Mouse (Mus musculus) megakaryocyte, adult 5-6 weeks (primary cell): ENCODE results near the gene Map7d1. TPM values are rescaled to one million over a fixed set of nuclear protein-coding genes. Genes with fewer than 3 reads are reported as not detected.

Experiments used
- ATAC-seq: 2 replicates; pipeline ENCODE4 v1.8.0; 2016; ENCODE audit warnings: mild to moderate bottlenecking, inconsistent platforms; ENCODE audit not compliant: poor library complexity, severe bottlenecking
- total RNA-seq, 2 experiments: library from RNA; stranded (forward) in 1 of 2; stranded (reverse) in 1 of 2; fragments of 153-499, 151-499 nt in 1 of 2; fragments of 221-1000, 200-1000 nt in 1 of 2; gene quantifications; 2 replicates each; pipeline versions ENCODE4 v1.2.3 to v1.2.4; 2015 to 2017

Gene Map7d1
- total RNA-seq (2015) (43.9 and 45.9 TPM in 2 replicates), total RNA-seq (2017) (60.7 and 71.3 TPM in 2 replicates)

DNA sequence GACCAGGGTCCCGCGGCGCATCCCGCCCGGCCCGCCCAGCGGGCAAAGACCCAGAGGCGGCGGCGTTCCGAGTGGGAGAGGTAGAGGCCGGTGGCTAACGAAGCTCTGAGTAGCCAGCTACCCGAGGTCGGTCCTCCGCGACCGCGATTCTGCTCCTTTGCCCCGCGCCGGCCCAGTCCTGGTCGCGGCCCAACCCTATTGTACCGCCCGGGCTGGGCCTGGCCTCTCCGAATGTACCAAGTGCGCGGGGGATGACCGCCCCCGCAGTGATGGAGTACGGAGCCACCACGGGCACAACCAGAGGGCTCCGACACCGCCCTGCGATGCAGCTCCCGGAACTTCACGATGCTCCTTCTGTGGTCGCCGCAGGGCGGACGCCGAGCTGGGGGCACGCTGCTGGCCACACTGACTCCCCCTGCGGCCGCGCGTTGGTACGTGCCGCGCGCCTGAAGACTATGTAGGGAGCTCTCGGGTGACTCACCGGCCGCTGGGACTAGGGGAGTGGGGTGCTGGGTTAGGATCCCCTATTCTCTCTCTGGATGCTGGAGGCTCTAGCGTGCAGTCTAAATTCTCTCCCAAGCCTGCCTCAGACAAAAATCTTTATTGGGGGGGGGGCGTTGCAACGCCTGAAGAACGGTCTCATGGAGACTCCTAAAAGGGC is at the start of gene Map7d1:
Gene Map7d1 (minus strand): TSS at position 213 of the 661 bp plus-strand sequence.
- peak; percentile 54 for ATAC-seq

GRCm38 (mm10) chr4:126305428-126305827 is 49.3 kb upstream of the Map7d1 start:
- peak; percentile 55 for ATAC-seq

DNA sequence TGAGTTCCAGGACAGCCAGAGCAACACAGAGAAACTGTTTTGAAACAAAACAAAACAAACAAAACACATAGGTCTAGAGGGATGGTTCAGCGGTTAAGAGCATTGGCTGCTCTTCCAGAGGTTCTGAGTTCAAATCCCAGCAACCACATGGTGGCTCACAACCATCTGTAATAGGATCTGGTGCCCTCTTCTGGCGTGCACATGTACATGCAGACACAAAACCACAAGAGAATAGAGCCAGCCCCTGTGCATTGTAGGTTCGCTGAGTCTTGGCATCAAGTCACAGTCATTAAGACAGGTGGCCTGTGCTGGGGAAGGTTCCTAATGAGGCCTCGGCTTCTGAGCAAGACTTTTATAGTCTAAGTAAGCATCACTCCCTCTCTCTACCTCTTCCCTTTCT is 47.7 kb upstream of the Map7d1 start:
- no peak for ATAC-seq

DNA sequence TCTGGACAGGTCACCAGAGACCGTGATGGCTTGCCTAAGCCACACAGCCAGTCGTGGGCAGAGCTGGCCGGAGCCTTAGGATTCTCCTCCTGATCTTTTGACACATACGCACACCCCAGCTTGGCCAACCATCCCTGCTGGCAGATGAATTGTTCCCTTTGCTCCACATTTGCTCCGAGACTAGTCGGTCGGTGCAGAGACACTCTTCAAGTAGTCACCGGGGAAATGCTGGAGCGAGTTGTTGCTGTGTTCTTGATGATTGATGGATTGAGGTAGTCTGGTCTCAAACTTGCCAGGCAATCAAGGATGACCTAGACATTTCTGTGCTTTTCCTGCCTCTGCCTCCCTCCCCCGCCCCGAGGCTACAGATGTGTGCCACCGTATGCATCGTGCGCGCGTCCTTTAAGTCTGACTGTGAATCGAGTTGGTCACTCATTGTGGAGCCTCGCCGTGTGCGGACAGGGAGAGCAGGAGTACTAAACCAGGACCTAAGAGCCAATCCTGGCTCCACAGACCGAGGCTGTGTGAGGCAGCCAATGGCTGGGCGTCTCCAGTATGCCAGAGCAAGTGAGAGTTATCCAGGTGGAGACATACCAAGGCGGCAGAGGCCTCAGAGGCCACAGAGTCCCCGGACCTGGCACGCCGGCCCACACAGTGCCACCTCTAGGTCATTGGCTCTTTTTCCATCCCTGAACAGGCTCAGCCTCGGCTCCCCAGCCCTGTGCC is 45.6 kb upstream of the Map7d1 start:
- ATAC-seq = no peak

DNA sequence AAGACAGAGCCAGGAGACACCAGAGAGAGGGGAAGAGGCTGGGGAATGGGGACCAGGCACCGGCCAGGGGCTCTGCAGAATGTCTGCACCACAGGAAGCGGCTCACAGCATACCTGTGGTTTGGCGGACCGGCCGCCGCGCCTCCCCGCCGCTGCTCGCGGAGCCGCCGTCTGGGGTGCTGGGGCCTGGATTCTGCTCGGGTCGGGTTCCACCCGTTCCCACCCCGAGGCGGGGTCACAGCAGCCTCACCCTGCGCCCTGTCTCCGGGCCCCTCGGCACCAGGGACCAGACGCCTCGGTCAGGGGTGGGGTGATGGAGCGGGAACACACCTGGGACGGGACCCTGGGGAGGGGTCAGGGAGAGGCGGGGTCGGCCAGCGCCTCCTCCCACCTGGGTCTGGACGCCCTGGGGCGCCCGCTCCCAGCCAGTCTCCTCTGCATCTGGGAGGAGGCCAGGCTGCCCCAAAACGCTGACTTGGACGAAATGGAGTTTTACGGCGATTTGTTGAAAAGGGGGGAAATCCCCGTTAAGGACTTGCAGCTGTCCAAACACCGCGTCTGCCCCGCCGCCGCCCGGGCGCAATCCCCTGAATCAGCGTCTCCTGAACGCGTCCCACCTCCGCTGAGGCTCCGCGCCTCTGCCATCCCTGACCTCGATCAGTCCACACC is 44.9 kb upstream of the Map7d1 start:
- ATAC-seq = no peak

DNA sequence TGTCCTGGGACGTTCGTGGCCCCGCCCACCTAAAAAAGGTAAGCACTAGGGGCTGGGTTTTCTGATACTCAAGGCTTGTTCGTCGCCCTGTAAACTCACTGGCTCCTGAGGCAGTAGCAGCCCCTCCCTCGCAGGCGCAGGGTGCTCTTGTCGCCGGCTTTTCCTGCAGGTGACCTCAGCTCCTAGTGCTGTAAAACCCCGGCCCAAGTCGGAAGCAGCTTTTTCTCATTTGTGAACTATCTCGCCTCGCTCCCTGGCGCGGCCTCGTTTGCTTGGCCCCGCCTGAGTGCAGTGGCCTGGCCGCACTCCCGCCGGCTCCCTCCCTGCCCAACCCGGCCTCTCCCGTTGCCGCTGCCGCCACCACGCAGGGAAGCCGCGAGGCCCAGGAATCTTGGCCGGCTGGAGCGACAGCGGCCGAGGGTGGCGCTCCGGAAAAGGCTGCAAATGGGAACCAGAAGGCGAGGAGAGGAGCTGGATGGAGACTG is 40.5 kb upstream of the Map7d1 start:
- ATAC-seq = peak; percentile 34

GRCm38 (mm10) chr4:126295937-126296336 is 39.8 kb upstream of the Map7d1 start:
- no peak for ATAC-seq

- ATAC-seq = no peak
Observed at GRCm38 (mm10) chr4:126295152-126295551, 39.0 kb upstream of the Map7d1 start.

DNA sequence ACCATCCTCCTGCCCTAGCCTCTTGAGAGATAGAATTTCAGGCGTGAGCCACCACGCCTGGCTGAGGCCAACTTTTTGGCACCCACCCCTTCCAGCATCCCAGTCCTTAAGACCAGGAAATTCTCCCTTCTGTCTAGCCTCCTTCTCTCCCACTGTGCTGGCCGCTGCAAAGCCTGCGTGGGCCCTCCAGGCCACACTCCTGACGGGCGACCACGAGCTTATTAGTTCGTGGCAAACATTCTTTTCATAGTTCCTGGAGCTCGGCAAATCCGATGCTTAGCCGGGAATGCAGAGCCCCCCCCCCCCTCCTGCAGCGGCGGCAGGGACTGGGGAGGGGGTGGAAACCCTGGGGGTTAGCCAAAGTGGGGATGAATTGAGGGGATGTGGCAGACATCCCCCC is 35.1 kb upstream of the Map7d1 start:
- no peak for ATAC-seq

- ATAC-seq = no peak
Observed at GRCm38 (mm10) chr4:126290314-126290713, 34.2 kb upstream of the Map7d1 start.

GRCm38 (mm10) chr4:126288085-126288666 is 32.0 kb upstream of the Map7d1 start:
- no peak for ATAC-seq

GRCm38 (mm10) chr4:126287302-126287995 is 31.3 kb upstream of the Map7d1 start:
- ATAC-seq = no peak

DNA sequence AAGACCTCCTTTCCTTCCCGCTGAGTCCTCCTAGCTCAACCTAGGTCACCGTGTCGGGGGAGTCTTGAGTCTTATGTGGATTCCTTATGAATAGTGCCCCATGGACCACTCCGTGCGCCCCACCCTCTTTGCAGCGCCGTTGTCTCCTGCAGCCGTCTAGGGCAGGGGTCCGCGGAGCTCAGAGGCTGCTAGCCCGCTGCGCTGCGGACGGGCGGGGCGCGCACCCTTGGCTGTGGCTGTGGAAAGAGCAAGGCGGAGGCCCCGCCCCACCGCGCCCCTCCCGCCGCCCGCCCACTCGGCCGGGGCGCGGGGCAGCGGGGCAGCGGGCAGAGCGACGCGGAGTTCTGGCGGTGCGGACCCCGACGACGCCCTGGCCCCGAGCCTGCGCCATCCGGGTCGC is 30.3 kb upstream of the Map7d1 start, which contains the start of gene Col8a2:
Gene Col8a2 (plus strand): TSS at position 302 of the 400 bp plus-strand sequence.
- ATAC-seq = no peak

- no peak for ATAC-seq
Observed at GRCm38 (mm10) chr4:126283582-126283981, 27.4 kb upstream of the Map7d1 start.

GRCm38 (mm10) chr4:126281706-126282105 is 25.6 kb upstream of the Map7d1 start:
- no peak for ATAC-seq

- no peak for ATAC-seq
Observed at GRCm38 (mm10) chr4:126278961-126279360, 22.8 kb upstream of the Map7d1 start.

DNA sequence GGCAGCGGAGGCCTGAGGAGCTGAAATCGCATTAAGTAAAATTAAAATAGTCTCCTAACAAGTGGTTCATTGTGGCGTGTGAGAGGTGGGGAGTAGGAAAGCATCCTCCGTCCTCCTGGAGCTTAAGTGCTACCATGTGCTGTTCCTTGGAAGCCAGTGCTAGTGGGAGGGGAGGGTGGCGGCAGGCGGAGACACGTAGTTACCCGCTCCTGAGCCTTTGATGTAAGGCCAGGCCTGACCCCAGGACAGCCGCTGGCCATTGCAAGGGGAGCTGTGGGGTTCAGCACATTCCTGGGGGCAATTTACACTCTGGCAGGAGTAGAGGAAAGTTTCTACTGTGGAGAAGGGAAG is 22.4 kb upstream of the Map7d1 start:
- ATAC-seq = no peak

GRCm38 (mm10) chr4:126277906-126278564 is 21.9 kb upstream of the Map7d1 start:
- peak; percentile 78 for ATAC-seq

DNA sequence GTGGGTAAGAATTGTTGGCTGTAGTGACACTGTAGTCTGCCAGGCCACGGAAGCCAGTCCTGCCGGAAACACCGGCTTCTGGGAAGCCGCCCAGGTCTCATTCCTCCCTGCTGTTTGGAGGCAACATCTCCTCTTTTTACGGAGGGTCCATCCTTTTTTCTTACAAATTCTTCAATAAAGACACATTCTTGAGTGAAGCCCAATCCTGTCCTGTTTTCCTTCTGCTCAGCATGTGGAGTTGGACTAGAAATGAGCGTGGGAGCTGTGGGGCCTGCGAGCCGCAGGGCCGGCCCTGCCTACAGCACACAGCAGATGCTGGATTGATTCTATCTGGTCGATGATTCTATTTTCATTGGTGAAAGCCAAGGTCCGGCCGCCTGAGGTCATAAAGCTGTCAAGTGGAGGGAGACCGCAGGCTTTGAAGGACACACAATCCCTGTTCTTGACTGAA is 19.6 kb upstream of the Map7d1 start:
- no peak for ATAC-seq

- ATAC-seq = no peak
Observed at GRCm38 (mm10) chr4:126275081-126275480, 18.9 kb upstream of the Map7d1 start.
